7 mouse cellular contexts compared by ENCODE assay signal in genomic region chr9:75521788-75522187, GRCm38 (mm10). TPM values are rescaled to one million over a fixed set of nuclear protein-coding genes. Genes with fewer than 3 reads are reported as not detected.
DNase-seq lines count a peak whose midpoint lies in the region; ATAC-seq lines count a peak whose summit lies in the region.

No protein-coding gene starts in this region.

- intact Hi-C loops in left cerebral cortex, postnatal 4 days (cut with DNase I), result loop anchor here (2.0 kb wide), 1 partner anchor 61 kb away; no protein-coding TSS in a partner anchor

- DNase-seq in left cerebral cortex, postnatal 4 days, result peak; percentile 55
- DNase-seq in left cerebral cortex, adult 11 months (ENCODE audit: low spot score), result no peak
- DNase-seq in Muller cell, postnatal 12 days (ENCODE audit: inconsistent ontology term), result peak; percentile 35
- peak; percentile 35 to 67 for DNase-seq in cerebellum, postnatal 25 days
- DNase-seq in lung, adult 18-20 months, result peak; percentile 71 to 76
- DNase-seq in right cerebral cortex, postnatal 4 days, result peak; percentile 61

- peak; percentile 82 to 87 for ATAC-seq in hematopoietic stem cell, adult 5-6 weeks (replicated peaks in 1 of 2; ENCODE audit: insufficient read depth in 1 of 2, low FRiP score in 2 of 2, low TSS enrichment in 1 of 2, low read depth in 1 of 2, poor library complexity in 2 of 2, severe bottlenecking in 2 of 2)

RNA-seq across cellular contexts. Expression of gene Tmod3, which starts 37.7 kb away (rescaled TPM):
- total RNA-seq in left cerebral cortex, postnatal 4 days (2021), result 10 to 100 TPM; 85.0 to 96.1 TPM
- 103 and 104 TPM in 2 replicates for total RNA-seq in hematopoietic stem cell, adult 5-6 weeks (2017)
